Mouse (Mus musculus): ENCODE measurements around the gene Epha2. TPM values are rescaled to one million over a fixed set of nuclear protein-coding genes. Genes with fewer than 3 reads are reported as not detected.

Epha2 gene
- polyA plus RNA-seq, 1 experiment = 0.13 TPM

DNA sequence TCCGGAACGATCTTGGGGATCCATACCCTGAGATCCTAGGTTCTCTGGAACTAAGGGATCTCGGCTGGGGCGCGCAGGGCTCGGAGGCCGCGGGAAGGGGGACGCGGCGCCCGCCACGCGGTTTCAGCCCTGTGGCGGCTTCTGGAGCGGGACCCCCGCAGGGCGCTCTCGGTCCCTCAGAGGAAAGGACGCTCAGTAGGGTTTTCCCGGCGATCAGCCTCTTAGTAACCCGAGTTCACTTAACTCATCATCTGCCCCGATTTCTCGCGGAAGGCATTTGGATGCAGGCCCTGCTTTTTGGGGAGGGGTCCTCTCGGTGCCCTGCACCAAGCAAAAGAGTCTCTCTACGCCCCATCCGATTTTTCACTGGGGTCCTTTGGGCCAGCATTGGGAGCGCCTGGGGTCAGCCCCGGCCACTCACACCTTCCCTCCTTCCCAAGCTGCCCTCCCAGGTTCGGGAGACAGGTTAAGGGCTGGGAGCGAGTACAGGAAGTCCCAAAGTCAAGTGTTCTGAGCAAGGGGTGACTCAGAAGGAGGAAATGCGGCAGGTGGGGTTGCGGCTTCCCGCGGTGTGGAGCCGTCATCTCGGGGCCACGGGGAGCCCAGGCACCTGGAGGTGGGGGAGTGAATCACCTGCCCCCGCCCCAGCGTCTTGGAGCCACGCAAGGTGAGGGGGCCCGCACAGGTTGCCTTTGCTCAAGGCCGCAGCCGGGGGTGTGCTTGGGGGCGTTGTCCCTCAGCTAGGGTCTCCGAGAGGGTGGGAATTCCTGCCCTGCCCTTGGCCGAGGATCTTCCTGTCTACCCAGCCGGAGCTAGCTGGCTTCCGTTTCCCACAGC is 769 bp downstream of the Epha2 start:
- H3K4me3 ChIP-seq (ENCODE audit: insufficient read depth, low read length) = peak overlapping the region; percentile 59
- H3K4me1 ChIP-seq (ENCODE audit: control insufficient read depth, insufficient read depth, low read length) = no peaks in the 10 kb centered on the region
- H3K27ac ChIP-seq (ENCODE audit: insufficient read depth, low read depth, low read length) = no peak overlapping the region
- TF ChIP-seq POLR2A (IDR thresholded peaks at IDR 0.05; ENCODE audit: borderline replicate concordance, low read depth, low read length) (no peak), CTCF (IDR thresholded peaks at IDR 0.05; ENCODE audit: low read depth, low read length) (no peak)

- Histone ChIP-seq H3K4me1 (ENCODE audit: control insufficient read depth, insufficient read depth, low read length) (no peaks in the 10 kb centered on the region), H3K4me3 (ENCODE audit: insufficient read depth, low read length) (no peak overlapping the region), H3K27ac (ENCODE audit: insufficient read depth, low read depth, low read length) (no peak overlapping the region)
- no peak for TF ChIP-seq POLR2A (IDR thresholded peaks at IDR 0.05; ENCODE audit: borderline replicate concordance, low read depth, low read length)
- TF ChIP-seq CTCF (IDR thresholded peaks at IDR 0.05; ENCODE audit: low read depth, low read length) = no peak
These were observed 1.7 kb downstream of the Epha2 start for GRCm38 (mm10) chr4:141302428-141303401.

GRCm38 (mm10) chr4:141303402-141304222 is 2.6 kb downstream of the Epha2 start:
- H3K4me1 ChIP-seq (ENCODE audit: control insufficient read depth, insufficient read depth, low read length) = no peaks in the 10 kb centered on the region
- H3K27ac ChIP-seq (ENCODE audit: insufficient read depth, low read depth, low read length) = no peak overlapping the region
- TF ChIP-seq POLR2A (IDR thresholded peaks at IDR 0.05; ENCODE audit: borderline replicate concordance, low read depth, low read length) (no peak), CTCF (IDR thresholded peaks at IDR 0.05; ENCODE audit: low read depth, low read length) (no peak)
- no peak overlapping the region for H3K4me3 ChIP-seq (ENCODE audit: insufficient read depth, low read length)

- no peak overlapping the region for H3K27ac ChIP-seq (ENCODE audit: insufficient read depth, low read depth, low read length)
- H3K4me3 ChIP-seq (ENCODE audit: insufficient read depth, low read length) = no peak overlapping the region
- H3K4me1 ChIP-seq (ENCODE audit: control insufficient read depth, insufficient read depth, low read length) = no peaks in the 10 kb centered on the region
- TF ChIP-seq CTCF (IDR thresholded peaks at IDR 0.05; ENCODE audit: low read depth, low read length) = no peak
- no peak for TF ChIP-seq POLR2A (IDR thresholded peaks at IDR 0.05; ENCODE audit: borderline replicate concordance, low read depth, low read length)
These were observed 3.2 kb downstream of the Epha2 start for GRCm38 (mm10) chr4:141304223-141304611.

DNA sequence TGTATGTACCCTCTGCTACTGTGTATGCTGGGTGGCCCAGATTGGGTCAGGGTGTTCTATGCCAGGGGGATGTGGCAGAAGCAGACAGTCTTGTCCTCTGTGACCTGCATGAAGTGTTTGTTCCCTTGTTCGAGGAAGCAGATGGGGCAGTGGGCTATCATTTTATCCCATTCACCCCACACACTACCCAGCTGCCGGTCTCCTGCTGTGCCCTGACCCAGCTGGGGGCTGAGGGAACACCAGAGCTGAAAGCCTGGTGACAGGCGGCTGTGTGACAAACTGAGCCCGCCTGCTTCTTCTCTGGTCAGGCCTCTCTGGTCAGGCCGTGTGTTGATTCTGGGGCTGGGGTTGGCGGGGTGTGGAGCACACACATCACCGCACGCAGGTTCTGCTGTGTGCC is 5.0 kb downstream of the Epha2 start:
- TF ChIP-seq CTCF (IDR thresholded peaks at IDR 0.05; ENCODE audit: low read depth, low read length) = no peak
- TF ChIP-seq POLR2A (IDR thresholded peaks at IDR 0.05; ENCODE audit: borderline replicate concordance, low read depth, low read length) = no peak
- peaks cover 9% of the 10 kb centered on the region for H3K4me1 ChIP-seq (ENCODE audit: control insufficient read depth, insufficient read depth, low read length)
- no peak overlapping the region for H3K4me3 ChIP-seq (ENCODE audit: insufficient read depth, low read length)
- H3K27ac ChIP-seq (ENCODE audit: insufficient read depth, low read depth, low read length) = no peak overlapping the region

DNA sequence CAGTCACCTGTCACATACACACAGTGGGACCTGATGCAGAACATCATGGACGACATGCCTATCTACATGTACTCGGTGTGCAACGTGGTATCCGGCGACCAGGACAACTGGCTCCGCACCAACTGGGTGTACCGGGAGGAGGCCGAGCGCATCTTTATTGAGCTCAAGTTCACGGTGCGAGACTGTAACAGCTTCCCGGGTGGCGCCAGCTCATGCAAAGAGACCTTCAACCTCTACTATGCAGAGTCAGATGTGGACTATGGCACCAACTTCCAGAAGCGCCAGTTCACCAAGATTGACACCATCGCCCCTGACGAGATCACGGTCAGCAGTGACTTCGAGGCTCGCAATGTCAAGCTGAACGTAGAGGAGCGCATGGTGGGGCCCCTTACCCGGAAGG is 7.3 kb downstream of the Epha2 start:
- H3K4me3 ChIP-seq (ENCODE audit: insufficient read depth, low read length) = no peak overlapping the region
- TF ChIP-seq CTCF (IDR thresholded peaks at IDR 0.05; ENCODE audit: low read depth, low read length) (no peak), POLR2A (IDR thresholded peaks at IDR 0.05; ENCODE audit: borderline replicate concordance, low read depth, low read length) (no peak)
- peaks cover 15% of the 10 kb centered on the region for H3K4me1 ChIP-seq (ENCODE audit: control insufficient read depth, insufficient read depth, low read length)
- H3K27ac ChIP-seq (ENCODE audit: insufficient read depth, low read depth, low read length) = no peak overlapping the region

DNA sequence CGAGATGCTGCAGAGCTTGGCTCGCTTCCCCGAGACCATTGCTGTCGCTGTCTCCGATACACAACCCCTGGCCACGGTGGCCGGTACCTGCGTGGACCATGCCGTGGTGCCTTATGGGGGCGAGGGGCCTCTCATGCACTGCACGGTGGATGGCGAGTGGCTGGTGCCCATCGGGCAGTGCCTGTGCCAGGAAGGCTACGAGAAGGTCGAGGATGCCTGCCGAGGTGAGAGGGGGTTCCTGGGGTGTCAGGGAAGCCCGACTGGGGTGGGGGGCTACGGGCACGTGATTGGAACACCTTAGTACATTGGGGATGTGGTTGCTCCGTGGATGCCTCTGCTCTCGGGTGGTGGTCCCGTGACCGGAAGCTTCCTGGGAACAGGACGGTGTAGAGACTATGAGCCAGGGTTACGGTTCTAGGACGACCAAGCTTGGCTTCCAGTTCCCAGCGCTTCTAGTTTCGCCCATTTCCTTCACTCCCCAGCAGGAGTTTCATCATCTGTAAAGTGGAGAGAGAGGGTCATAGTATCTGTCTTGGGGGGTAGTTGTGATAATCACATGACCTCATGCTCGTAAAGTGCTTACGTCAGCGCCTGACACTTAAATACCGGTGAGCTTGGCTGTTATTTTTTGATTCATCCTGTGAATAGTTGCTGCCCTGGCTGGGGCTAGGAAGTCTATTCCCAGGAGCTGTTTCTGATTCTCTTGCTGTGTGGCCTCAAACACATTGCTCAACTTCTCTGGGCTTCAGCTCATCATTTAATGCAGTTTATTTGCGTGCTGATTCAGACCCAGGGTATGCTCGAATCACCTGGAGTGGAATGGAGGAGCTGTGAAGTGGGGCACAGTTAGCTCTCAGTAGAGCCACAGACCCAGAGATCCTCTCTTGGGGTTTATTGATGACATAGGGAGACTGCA is 8.1 kb downstream of the Epha2 start:
- Histone ChIP-seq H3K4me3 (ENCODE audit: insufficient read depth, low read length) (no peak overlapping the region), H3K27ac (ENCODE audit: insufficient read depth, low read depth, low read length) (no peak overlapping the region), H3K4me1 (ENCODE audit: control insufficient read depth, insufficient read depth, low read length) (peaks cover 15% of the 10 kb centered on the region)
- no peak for TF ChIP-seq CTCF (IDR thresholded peaks at IDR 0.05; ENCODE audit: low read depth, low read length)
- no peak for TF ChIP-seq POLR2A (IDR thresholded peaks at IDR 0.05; ENCODE audit: borderline replicate concordance, low read depth, low read length)

- Histone ChIP-seq H3K4me1 (ENCODE audit: control insufficient read depth, insufficient read depth, low read length) (peaks cover 15% of the 10 kb centered on the region), H3K4me3 (ENCODE audit: insufficient read depth, low read length) (no peak overlapping the region), H3K27ac (ENCODE audit: insufficient read depth, low read depth, low read length) (no peak overlapping the region)
- TF ChIP-seq CTCF (IDR thresholded peaks at IDR 0.05; ENCODE audit: low read depth, low read length) (no peak), POLR2A (IDR thresholded peaks at IDR 0.05; ENCODE audit: borderline replicate concordance, low read depth, low read length) (no peak)
These were observed 8.7 kb downstream of the Epha2 start for GRCm38 (mm10) chr4:141309773-141310145.
